In genomic region chr11:85799856-85800255, GRCm38 (mm10) we compare ENCODE assay signal across 11 mouse cellular contexts. TPM values are rescaled to one million over a fixed set of nuclear protein-coding genes. Genes with fewer than 3 reads are reported as not detected.
DNase-seq lines count a peak whose midpoint lies in the region; ATAC-seq and TF ChIP-seq lines count a peak whose summit lies in the region.
"Had no signal": no experiment of that assay in that cellular context is flagged by ENCODE, and none has a peak within 500 bp of the region (broad histone marks: within the 10 kb centered on the region; RNA-seq: fewer than 3 reads in every experiment).

No protein-coding gene starts in this region.

- no peak overlapping the region for H3K4me3 ChIP-seq in lung, postnatal 0 days (ENCODE audit: low read depth, low read length)
- no peak overlapping the region for H3K4me3 ChIP-seq in heart, embryonic 11.5 days (ENCODE audit: low read depth, low read length)
- H3K4me3 ChIP-seq in intestine, embryonic 16.5 days (ENCODE audit: low read length): no peak overlapping the region
- no peak overlapping the region; the same call in 1 of the 2 replicates for H3K4me3 ChIP-seq in liver, postnatal 0 days (ENCODE audit: low read depth, low read length)
- H3K4me3 ChIP-seq: hindbrain, embryonic 13.5 days had no signal

- no peak for TF ChIP-seq CTCF in lung, postnatal 0 days (IDR thresholded peaks at IDR 0.05)
- TF ChIP-seq CTCF in liver, postnatal 0 days (IDR thresholded peaks at IDR 0.05; ENCODE audit: low read depth): no peak

- 25% methylated on average over 19 of the region's 19 CpGs for WGBS in lung, postnatal 0 days
- 4% methylated on average over 19 of the region's 19 CpGs for WGBS in heart, embryonic 11.5 days (ENCODE audit: insufficient replicate concordance)
- WGBS in intestine, embryonic 16.5 days: 19% methylated on average over 19 of the region's 19 CpGs
- WGBS in liver, postnatal 0 days (ENCODE audit: insufficient replicate concordance): 28% methylated on average over 19 of the region's 19 CpGs

- H3K36me3 ChIP-seq in lung, postnatal 0 days (ENCODE audit: insufficient read depth, low read length): no peaks in the 10 kb centered on the region
- H3K36me3 ChIP-seq in heart, embryonic 11.5 days (ENCODE audit: control insufficient read depth, insufficient read depth, low read length): no peaks in the 10 kb centered on the region
- H3K36me3 ChIP-seq in intestine, embryonic 16.5 days (ENCODE audit: control insufficient read depth, insufficient read depth, low read length): no peaks in the 10 kb centered on the region
- H3K36me3 ChIP-seq in liver, postnatal 0 days (replicated peaks; ENCODE audit: insufficient read depth, low read length): no peaks in the 10 kb centered on the region
- H3K36me3 ChIP-seq: hindbrain, embryonic 13.5 days had no signal

- no peaks in the 10 kb centered on the region for H3K9me3 ChIP-seq in lung, postnatal 0 days (ENCODE audit: low read length)
- no peaks in the 10 kb centered on the region for H3K9me3 ChIP-seq in heart, embryonic 11.5 days (replicated peaks; ENCODE audit: control insufficient read depth, low read length)
- H3K9me3 ChIP-seq in intestine, embryonic 16.5 days (ENCODE audit: control insufficient read depth, low read length): no peaks in the 10 kb centered on the region
- no peaks in the 10 kb centered on the region for H3K9me3 ChIP-seq in liver, postnatal 0 days (ENCODE audit: low read length)
- H3K9me3 ChIP-seq: hindbrain, embryonic 13.5 days had no signal

- peak; percentile 16; the same call in 1 of the 2 replicates for ATAC-seq in lung, postnatal 0 days
- peak; percentile 78 for ATAC-seq in heart, embryonic 11.5 days (replicated peaks; ENCODE audit: insufficient number of reproducible peaks, low FRiP score, low TSS enrichment)
- peak; percentile 72 for ATAC-seq in intestine, embryonic 16.5 days
- ATAC-seq in liver, postnatal 0 days: peak; percentile 32; the same call in 1 of the 2 replicates

- H3K27me3 ChIP-seq in lung, postnatal 0 days (replicated peaks; ENCODE audit: insufficient read depth, low read length): no peaks in the 10 kb centered on the region
- H3K27me3 ChIP-seq in heart, embryonic 11.5 days (ENCODE audit: control insufficient read depth, insufficient read depth, low read length): peaks cover 54% of the 10 kb centered on the region
- H3K27me3 ChIP-seq in intestine, embryonic 16.5 days (replicated peaks; ENCODE audit: control insufficient read depth, insufficient read depth, low read length): no peaks in the 10 kb centered on the region; the same call in 1 of the 2 replicates
- peaks cover 22% of the 10 kb centered on the region for H3K27me3 ChIP-seq in liver, postnatal 0 days (ENCODE audit: insufficient read depth, low read length)

- H3K4me1 ChIP-seq in lung, postnatal 0 days (ENCODE audit: insufficient read depth, low read depth, low read length): peaks cover 3% of the 10 kb centered on the region; the same call in 1 of the 2 replicates
- H3K4me1 ChIP-seq in heart, embryonic 11.5 days (ENCODE audit: control insufficient read depth, insufficient read depth, low read length): peaks cover 50% of the 10 kb centered on the region
- peaks cover 4% of the 10 kb centered on the region; the same call in 1 of the 2 replicates for H3K4me1 ChIP-seq in intestine, embryonic 16.5 days (ENCODE audit: control insufficient read depth, insufficient read depth, low read length)
- H3K4me1 ChIP-seq in liver, postnatal 0 days (ENCODE audit: insufficient read depth): peaks cover 12% of the 10 kb centered on the region
- H3K4me1 ChIP-seq: hindbrain, embryonic 13.5 days had no signal

- no peak for DNase-seq in lung, postnatal 0 days (ENCODE audit: low spot score)
- DNase-seq in lung, postnatal 10 days: no peak
- peak; percentile 26 for DNase-seq in liver, postnatal 0 days
- no peak for DNase-seq in left cerebral cortex, postnatal 25 days (ENCODE audit: low spot score in 2 of 2)
- no peak for DNase-seq in left cerebral cortex, postnatal 10 days (ENCODE audit: extremely low spot score in 1 of 2, low spot score in 2 of 2)
- DNase-seq: cerebellum, adult 9-10 months; thymus, adult 2 months had no signal

- TF ChIP-seq EP300 in lung, postnatal 0 days (IDR thresholded peaks at IDR 0.05): no peak
- no peak; the same call in 1 of the 2 replicates for TF ChIP-seq EP300 in liver, postnatal 0 days (IDR thresholded peaks at IDR 0.05; ENCODE audit: low read depth)

- intact Hi-C loops in left cerebral cortex, postnatal 25 days (cut with DNase I): no loop called here
- intact Hi-C loops in left cerebral cortex, postnatal 10 days (cut with DNase I): no loop called here

- no peak overlapping the region for H3K4me2 ChIP-seq in lung, postnatal 0 days (replicated peaks; ENCODE audit: low read depth, low read length)
- H3K4me2 ChIP-seq in heart, embryonic 11.5 days: peak overlapping the region; percentile 39
- H3K4me2 ChIP-seq in intestine, embryonic 16.5 days (ENCODE audit: low read depth, low read length): peak overlapping the region; percentile 26; the same call in 1 of the 2 replicates
- peak overlapping the region; percentile 52 for H3K4me2 ChIP-seq in liver, postnatal 0 days (ENCODE audit: low read depth, low read length)
- H3K4me2 ChIP-seq: hindbrain, embryonic 13.5 days had no signal

- H3K27ac ChIP-seq in lung, postnatal 0 days (ENCODE audit: low read length): no peak overlapping the region
- H3K27ac ChIP-seq in heart, embryonic 11.5 days (ENCODE audit: low read depth, low read length): peak overlapping the region; percentile 43; the same call in 1 of the 2 replicates
- H3K27ac ChIP-seq in intestine, embryonic 16.5 days (ENCODE audit: low read length): no peak overlapping the region
- H3K27ac ChIP-seq in liver, postnatal 0 days (ENCODE audit: low read depth): no peak overlapping the region
- H3K27ac ChIP-seq: hindbrain, embryonic 13.5 days had no signal

- no peak overlapping the region for H3K9ac ChIP-seq in lung, postnatal 0 days (replicated peaks; ENCODE audit: low read depth)
- no peak overlapping the region for H3K9ac ChIP-seq in heart, embryonic 11.5 days (ENCODE audit: low read depth, low read length)
- 0 out of 2 replicates have a peak overlapping the region, but pooled peaks have one; percentile 12 for H3K9ac ChIP-seq in intestine, embryonic 16.5 days (ENCODE audit: low read depth, low read length)
- no peak overlapping the region for H3K9ac ChIP-seq in liver, postnatal 0 days (replicated peaks)
- H3K9ac ChIP-seq: hindbrain, embryonic 13.5 days had no signal

RNA-seq across cellular contexts. Expression of gene Tbx2, which starts 32.5 kb away (rescaled TPM):
- polyA plus RNA-seq in lung, postnatal 0 days (2015; fragmentation: Nextera tagmentation; extraction: Ambion mirVana): 43.6 and 49.6 TPM in 2 replicates
- 3.6 and 4.4 TPM in 2 replicates for polyA plus RNA-seq in heart, embryonic 11.5 days (2014; fragmentation: Nextera tagmentation; extraction: Ambion mirVana)
- polyA plus RNA-seq in intestine, embryonic 16.5 days (2015; fragmentation: Nextera tagmentation; extraction: Ambion mirVana): 1.7 and 2.2 TPM in 2 replicates
- 0.66 and 0.75 TPM in 2 replicates for polyA plus RNA-seq in liver, postnatal 0 days (2015; fragmentation: Nextera tagmentation; extraction: Ambion mirVana)
- 1 to 10 TPM; 1.8 to 2.2 TPM for total RNA-seq in left cerebral cortex, postnatal 25 days (2021)
- total RNA-seq in left cerebral cortex, postnatal 10 days (2021): 1 to 10 TPM; 2.9 to 3.7 TPM

RNA-seq across cellular contexts. Expression of gene Gm11444, which starts 50.3 kb away (rescaled TPM):
- polyA plus RNA-seq in lung, postnatal 0 days (2015; fragmentation: Nextera tagmentation; extraction: Ambion mirVana): not detected in 2 replicates
- not detected in 2 replicates for polyA plus RNA-seq in heart, embryonic 11.5 days (2014; fragmentation: Nextera tagmentation; extraction: Ambion mirVana)
- polyA plus RNA-seq in intestine, embryonic 16.5 days (2015; fragmentation: Nextera tagmentation; extraction: Ambion mirVana): not detected in 2 replicates
- not detected in 2 replicates for polyA plus RNA-seq in liver, postnatal 0 days (2015; fragmentation: Nextera tagmentation; extraction: Ambion mirVana)
- not detected for total RNA-seq in left cerebral cortex, postnatal 25 days (2021)
- not detected for total RNA-seq in left cerebral cortex, postnatal 10 days (2021)
- total RNA-seq: left cerebral cortex, adult 18-20 months had no signal
- polyA plus RNA-seq: hindbrain, embryonic 13.5 days; thymus, adult 2 months had no signal

Comparison
In these comparisons a context has a peak if more than half of its experiments do, and no peak if none do; other contexts are left out.
1. ATAC-seq: peak in every context shown above with its lines; median percentile 78 in heart, embryonic 11.5 days; 72 in intestine, embryonic 16.5 days; 32 in liver, postnatal 0 days; 16 in lung, postnatal 0 days.